Mouse (Mus musculus) gastrocnemius, adult 18-20 months (tissue): ENCODE measurements at regions not wholly inside any gene's neighbourhood (a gene's known extent, or its start where the extent isn't known, plus 50 kb on each side); places are given as distances from the start of the nearest gene placed in this dataset.

ENCODE experiments used
- DNase-seq: peaks from one replicate; pipeline ENCODE4 v3.0.0; 2021; ENCODE audit warnings: low spot score

DNA sequence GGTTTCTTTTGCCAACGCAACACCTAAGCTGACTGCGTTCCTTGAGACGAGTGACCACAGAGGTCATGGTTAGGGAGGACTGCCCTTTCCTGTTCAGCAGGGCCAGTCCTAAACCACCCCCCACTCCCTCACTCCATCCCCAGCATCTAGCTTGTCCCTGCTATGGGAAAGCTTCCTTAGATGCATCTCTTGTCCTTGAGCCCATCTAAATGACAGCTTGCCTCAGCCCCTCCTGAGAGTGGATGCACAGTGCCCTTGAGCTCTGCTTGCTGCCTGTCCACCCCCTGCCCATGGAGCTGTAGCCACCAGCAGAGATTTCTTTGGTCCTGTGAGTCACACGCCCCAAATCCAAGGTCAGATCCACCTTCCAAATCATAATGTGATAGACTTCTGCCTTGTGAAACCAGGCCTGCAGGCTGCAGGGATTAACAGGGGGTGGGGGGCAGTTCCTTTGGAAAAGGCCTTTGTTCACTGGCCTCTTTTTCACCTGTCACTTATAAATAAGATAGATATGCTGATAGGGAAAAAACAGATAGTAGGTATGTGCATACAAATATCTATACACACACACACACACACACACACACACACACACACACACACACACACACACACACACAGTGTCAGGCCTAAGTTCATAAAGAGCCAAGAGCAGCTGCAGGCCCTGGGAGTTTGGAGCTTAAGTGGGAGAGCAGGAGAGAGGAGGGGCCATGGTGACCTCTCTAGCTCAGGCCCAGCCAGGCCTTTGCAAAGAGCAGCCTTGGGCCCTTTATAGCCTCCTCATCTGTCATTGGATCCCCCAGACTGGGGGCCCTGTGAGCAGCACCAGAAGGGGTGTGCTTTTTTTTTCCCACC lies 56.4 kb upstream of the Adra2c start:
- DNase-seq: no peak

DNA sequence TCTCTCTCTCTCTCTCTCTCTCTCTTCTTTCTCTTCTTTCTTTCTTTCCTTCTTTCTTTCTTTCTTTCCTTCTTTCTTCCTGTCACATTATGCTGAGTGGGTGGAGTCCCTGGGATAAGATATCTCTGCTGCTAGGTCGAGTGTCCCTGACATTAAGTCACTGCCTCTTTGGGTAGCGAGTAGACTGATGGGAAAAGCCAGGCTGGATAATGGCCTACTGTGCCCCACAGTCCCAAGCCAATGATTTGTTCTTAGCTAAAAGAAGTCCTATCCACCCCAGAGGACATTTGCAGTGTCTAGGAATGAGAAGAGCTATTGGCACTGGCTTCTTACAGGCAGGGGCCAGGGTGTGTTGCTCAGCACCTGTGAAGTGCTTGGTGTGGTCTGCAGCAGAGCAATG lies 61.8 kb upstream of the Adra2c start:
- DNase-seq: no peak

GRCm38 (mm10) chr5:35215480-35216195 lies 62.5 kb upstream of the Adra2c start:
- DNase-seq: no peak

- no peak for DNase-seq
Observed at GRCm38 (mm10) chr5:35215007-35215406, 63.1 kb upstream of the Adra2c start.

- no peak for DNase-seq
Observed at GRCm38 (mm10) chr5:35209348-35209747, 68.8 kb upstream of the Adra2c start.

DNA sequence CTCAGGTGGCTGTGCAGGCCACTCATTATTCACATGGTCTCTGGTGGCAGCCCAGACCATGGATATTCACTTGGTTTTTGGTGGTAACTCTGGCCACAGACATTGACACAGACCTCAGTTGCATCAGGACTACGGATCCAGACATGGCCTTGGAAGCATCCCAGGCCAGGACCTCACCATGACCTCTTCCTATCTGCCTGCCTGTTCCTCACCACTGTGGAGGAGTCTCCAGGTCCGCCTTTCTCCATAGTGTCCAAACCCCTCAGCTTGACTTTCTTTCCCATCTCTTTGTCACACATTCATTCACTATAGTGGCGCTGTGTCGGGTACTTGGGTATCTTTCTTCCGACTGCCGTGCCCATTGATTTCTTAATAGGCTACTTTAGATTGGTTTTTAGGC lies 74.1 kb upstream of the Adra2c start:
- no peak for DNase-seq

- no peak for DNase-seq
Observed at GRCm38 (mm10) chr5:35198468-35198867, 79.7 kb upstream of the Adra2c start.

DNA sequence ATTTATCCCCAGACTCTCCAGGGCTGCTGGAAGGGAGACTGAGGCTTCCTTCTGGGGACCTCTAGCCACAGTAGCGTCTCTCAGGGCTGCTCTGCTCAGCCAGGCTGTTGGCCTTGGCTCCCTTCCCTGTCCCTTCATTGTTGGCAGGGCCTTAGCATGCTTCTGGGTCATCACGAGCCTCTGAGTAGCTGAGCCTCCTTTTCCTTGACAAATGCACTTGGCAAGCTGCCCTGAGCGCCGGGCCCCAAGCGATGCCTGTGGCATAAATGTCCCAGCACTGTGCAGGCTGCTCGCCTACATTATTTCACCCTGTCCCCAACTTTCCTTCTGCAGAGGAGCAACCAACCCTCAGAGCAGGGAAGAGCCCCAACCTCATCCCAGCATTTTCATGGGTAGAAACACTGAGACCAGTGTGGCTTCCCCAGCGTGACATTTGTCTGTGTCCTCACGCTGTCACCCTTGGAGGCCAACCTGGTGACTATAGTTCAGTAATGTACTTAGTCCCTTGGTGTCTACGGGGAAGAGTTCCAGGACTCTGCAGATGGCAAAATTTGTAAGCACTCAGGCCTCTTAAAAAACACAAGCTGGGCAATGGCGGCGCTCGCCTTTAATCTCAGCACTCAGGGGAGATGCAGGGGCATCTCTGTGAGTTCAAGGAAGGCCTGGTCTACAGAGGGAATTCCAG lies 83.7 kb upstream of the Lrpap1 start:
- peak; percentile 66 for DNase-seq

GRCm38 (mm10) chr5:35185826-35186225 lies 80.3 kb upstream of the Lrpap1 start:
- DNase-seq: no peak

GRCm38 (mm10) chr5:35185289-35185688 lies 79.7 kb upstream of the Lrpap1 start:
- no peak for DNase-seq

DNA sequence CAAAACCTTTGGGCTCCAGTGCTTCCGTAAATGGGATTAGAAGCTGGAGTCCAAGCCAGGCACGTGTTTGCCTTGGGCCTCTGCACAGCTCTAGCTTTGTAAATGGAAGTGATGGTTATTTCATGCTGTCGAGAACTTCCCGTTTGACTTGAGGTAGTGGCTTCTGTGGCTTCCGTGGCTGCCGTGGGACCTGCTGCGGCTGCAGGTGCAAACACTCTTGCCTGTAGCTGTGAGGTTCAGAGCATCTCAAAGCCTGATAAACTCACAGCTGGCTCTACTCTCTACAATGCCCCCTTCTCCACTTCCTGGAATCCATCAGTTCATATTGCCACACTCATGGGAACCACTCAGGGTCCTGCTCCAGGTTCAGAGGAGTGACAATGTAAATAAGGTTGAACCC lies 77.9 kb upstream of the Lrpap1 start:
- DNase-seq: no peak

DNA sequence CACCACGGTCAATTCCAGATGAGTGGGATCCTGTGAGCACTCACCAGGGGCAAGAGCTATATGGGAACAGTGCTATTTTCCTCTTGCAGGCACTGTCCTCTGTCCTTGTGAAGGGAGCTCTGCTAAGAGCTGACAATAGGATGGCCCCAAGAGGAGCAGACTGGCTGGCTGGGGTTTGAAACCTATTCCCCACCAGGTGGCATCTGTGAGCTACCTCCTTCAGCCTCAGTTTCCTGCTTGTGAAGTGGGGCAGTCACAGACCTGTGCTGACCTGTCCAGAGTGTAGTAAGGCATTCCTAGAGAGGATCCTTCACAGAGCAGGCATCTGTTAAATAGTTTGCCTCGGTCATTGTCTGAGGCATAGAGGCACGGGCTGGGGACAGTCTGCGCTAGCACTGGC lies 71.8 kb upstream of the Lrpap1 start:
- no peak for DNase-seq

GRCm38 (mm10) chr5:35176112-35176848 lies 70.7 kb upstream of the Lrpap1 start:
- DNase-seq: no peak

DNA sequence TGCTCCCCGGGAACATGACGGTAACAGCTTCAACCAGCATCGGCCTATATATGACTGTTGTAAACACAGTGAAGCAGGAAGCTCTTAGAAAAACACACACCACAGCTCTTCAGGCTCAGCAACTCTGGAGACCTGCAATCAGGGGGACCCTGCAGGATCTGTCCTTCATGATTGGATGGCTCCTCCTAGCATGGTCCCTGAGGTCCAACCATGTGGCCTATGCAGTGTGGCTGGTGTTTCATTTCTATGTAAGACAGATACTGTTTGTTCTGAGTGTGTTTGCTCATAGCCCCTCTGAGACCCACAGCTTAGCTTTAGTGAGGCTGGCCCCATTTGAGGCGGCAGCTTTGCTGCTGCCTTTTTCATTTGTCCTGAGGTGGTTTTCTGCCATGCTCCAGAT lies 68.8 kb upstream of the Lrpap1 start:
- DNase-seq: no peak

DNA sequence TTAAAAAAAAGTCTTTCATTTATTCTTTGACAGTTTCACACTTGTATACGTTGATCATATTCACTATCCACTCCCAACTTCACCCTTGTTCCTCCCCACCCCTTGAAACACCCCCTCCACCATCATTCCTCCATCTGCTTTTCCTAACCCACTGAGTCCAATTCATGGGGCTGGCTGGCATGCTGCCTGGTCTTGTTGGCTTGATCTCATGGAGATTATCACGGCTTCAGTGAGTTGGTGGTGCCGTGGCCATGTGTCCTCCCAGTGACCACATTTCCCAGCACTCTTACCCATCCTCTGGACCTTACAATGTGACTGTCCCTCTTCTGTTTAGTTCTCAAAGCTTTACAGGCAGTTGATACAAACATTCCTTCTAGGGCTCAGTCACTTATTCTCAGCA lies 65.8 kb upstream of the Lrpap1 start:
- no peak for DNase-seq

GRCm38 (mm10) chr5:35170369-35171130 lies 65.0 kb upstream of the Lrpap1 start:
- DNase-seq: no peak

- DNase-seq: no peak
Observed at GRCm38 (mm10) chr5:35169614-35170293, 64.2 kb upstream of the Lrpap1 start.

- DNase-seq: no peak
Observed at GRCm38 (mm10) chr5:35168853-35169252, 63.3 kb upstream of the Lrpap1 start.

GRCm38 (mm10) chr5:35168369-35168768 lies 62.8 kb upstream of the Lrpap1 start:
- no peak for DNase-seq

DNA sequence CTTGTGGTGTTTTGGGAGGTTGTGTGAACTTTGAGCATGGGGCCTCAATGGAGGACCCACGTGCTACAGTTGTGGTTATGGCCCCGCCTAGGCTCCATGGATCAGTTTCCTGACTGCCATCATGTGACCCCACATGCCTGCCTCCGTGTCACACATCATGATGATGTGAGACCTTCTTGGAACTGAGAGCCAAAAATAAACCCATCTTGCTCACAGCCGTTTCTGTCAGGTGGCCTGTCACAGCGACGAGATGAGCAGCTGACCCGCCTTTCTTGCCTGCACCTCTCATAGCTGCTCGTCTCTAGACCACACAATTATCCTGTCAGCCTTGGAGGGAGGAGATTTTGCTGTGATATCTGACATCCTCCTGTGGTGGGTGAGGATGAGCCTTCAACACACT lies 60.4 kb upstream of the Lrpap1 start:
- no peak for DNase-seq
